Mouse (Mus musculus) cerebral cortex, adult 2 months (tissue): Measurements from ENCODE around the gene Rxrb.

Source experiments
- WGBS: fragments of 180-500 bp; shearing (Covaris S2); methylation state at CpG from one replicate; pipeline ENCODE4 v1.1.7; 2018; 5-methylcytosine and 5-hydroxymethylcytosine counted together

Rxrb gene

GRCm38 (mm10) chr17:34024861-34025755, 6.5 kb upstream of the Rxrb start:
- under 1% methylated on average over 57 of the region's 57 CpGs for WGBS

- 13% methylated on average over 7 of the region's 7 CpGs for WGBS
Observed at GRCm38 (mm10) chr17:34025756-34026151, 5.9 kb upstream of the Rxrb start.

- 38% methylated on average over 2 of the region's 2 CpGs for WGBS
Observed at GRCm38 (mm10) chr17:34026221-34026620, 5.4 kb upstream of the Rxrb start.

GRCm38 (mm10) chr17:34026917-34027655, 4.5 kb upstream of the Rxrb start:
- WGBS = 14% methylated on average over 34 of the region's 36 CpGs

- WGBS = under 1% methylated on average over 49 of the region's 49 CpGs
Observed at GRCm38 (mm10) chr17:34027656-34028223, 3.9 kb upstream of the Rxrb start, which contains the start of gene H2-Ke6. Gene H2-Ke6 (minus strand): TSS chr17:34028060.

- 55% methylated on average over 17 of the region's 17 CpGs for WGBS
Observed at GRCm38 (mm10) chr17:34028501-34029149, 3.0 kb upstream of the Rxrb start.

GRCm38 (mm10) chr17:34029150-34029889, 2.3 kb upstream of the Rxrb start:
- 79% methylated on average over 18 of the region's 18 CpGs for WGBS

- 62% methylated on average over 21 of the region's 21 CpGs for WGBS
Observed at GRCm38 (mm10) chr17:34029890-34030595, 1.6 kb upstream of the Rxrb start.

GRCm38 (mm10) chr17:34030861-34031326, 718 bp upstream of the Rxrb start:
- WGBS = 3% methylated on average over 20 of the region's 20 CpGs

GRCm38 (mm10) chr17:34032174-34032632, 591 bp downstream of the Rxrb start:
- under 1% methylated on average over 48 of the region's 48 CpGs for WGBS

GRCm38 (mm10) chr17:34032806-34033205, 1.2 kb downstream of the Rxrb start:
- 47% methylated on average over 9 of the region's 9 CpGs for WGBS

- WGBS = 85% methylated on average over 9 of the region's 9 CpGs
Observed at GRCm38 (mm10) chr17:34033441-34033840, 1.8 kb downstream of the Rxrb start.

GRCm38 (mm10) chr17:34034064-34034463, 2.5 kb downstream of the Rxrb start:
- 67% methylated on average over 10 of the region's 10 CpGs for WGBS

GRCm38 (mm10) chr17:34035517-34035916, 3.9 kb downstream of the Rxrb start:
- 93% methylated on average over 9 of the region's 9 CpGs for WGBS

- 76% methylated on average over 10 of the region's 10 CpGs for WGBS
Observed at GRCm38 (mm10) chr17:34036647-34037046, 5.0 kb downstream of the Rxrb start.

GRCm38 (mm10) chr17:34037241-34037640, 5.6 kb downstream of the Rxrb start:
- 91% methylated on average over 7 of the region's 7 CpGs for WGBS

GRCm38 (mm10) chr17:34038440-34038839, 6.8 kb downstream of the Rxrb start:
- 15% methylated on average over 17 of the region's 21 CpGs for WGBS

GRCm38 (mm10) chr17:34038878-34039561, 7.4 kb downstream of the Rxrb start, which contains the start of gene Col11a2:
Gene Col11a2 (plus strand): TSS chr17:34039437.
- 5% methylated on average over 28 of the region's 28 CpGs for WGBS
